ENCODE assay signal across 9 mouse cellular contexts in the genomic region with DNA sequence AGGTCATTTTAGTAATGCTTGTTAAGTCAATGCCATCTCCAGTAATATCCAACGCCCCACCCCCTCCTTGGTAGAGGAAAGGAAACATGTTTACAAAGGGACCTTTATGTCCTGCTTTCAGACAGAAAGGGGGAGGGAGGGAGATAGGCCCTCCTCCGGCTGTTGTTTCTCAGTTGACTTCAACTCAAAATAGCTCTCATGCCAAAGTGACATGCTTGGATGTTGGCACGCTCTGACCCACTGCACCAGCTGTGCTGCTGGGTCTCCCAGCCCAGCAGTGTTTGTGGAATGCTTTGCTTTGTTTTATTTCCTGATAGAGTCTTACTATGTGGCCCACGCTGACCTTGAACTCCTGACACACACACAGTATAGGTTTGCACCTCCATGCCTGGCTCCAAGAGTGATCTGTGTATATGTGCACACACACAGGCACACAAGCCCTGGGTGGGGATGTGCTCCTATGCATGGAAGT. TPM values are rescaled to one million over a fixed set of nuclear protein-coding genes. Genes with fewer than 3 reads are reported as not detected.
DNase-seq lines count a peak whose midpoint lies in the region; ATAC-seq lines count a peak whose summit lies in the region.
"Had no signal": no experiment of that assay in that cellular context is flagged by ENCODE, and none has a peak within 500 bp of the region (broad histone marks: within the 10 kb centered on the region; RNA-seq: fewer than 3 reads in every experiment).

No protein-coding gene starts in this region.

- WGBS in hindbrain, embryonic 10.5 days: 61% methylated on average over 4 of the region's 4 CpGs
- 43% methylated on average over 4 of the region's 4 CpGs for WGBS in hindbrain, embryonic 16.5 days
- WGBS in neural tube, embryonic 11.5 days: 71% methylated on average over 4 of the region's 4 CpGs

- peak; percentile 27 for DNase-seq in cerebellum, adult 9-10 months
- no peak for DNase-seq in cerebellum, adult 8-10 months
- no peak for DNase-seq in hindbrain, embryonic 10.5 days (ENCODE audit: low spot score)
- DNase-seq in neural tube, embryonic 11.5 days (ENCODE audit: low spot score): peak; percentile 25
- DNase-seq in neural tube, embryonic 10.5 days (ENCODE audit: extremely low spot score, low spot score): no peak
- no peak for DNase-seq in urinary bladder, postnatal 4 days (ENCODE audit: low spot score in 2 of 2)
- no peak for DNase-seq in urinary bladder, adult 18-20 months (ENCODE audit: low spot score in 2 of 2)
- DNase-seq: kidney, adult 2 months had no signal

- H3K36me3 ChIP-seq in hindbrain, embryonic 10.5 days: no peaks in the 10 kb centered on the region
- H3K36me3 ChIP-seq in hindbrain, embryonic 16.5 days (ENCODE audit: control insufficient read depth, insufficient read depth, low read length): no peaks in the 10 kb centered on the region
- H3K36me3 ChIP-seq in neural tube, embryonic 11.5 days (ENCODE audit: control insufficient read depth, insufficient read depth, low read length): no peaks in the 10 kb centered on the region

- peak overlapping the region; percentile 59 for H3K27ac ChIP-seq in hindbrain, embryonic 10.5 days
- no peak overlapping the region for H3K27ac ChIP-seq in hindbrain, embryonic 16.5 days (ENCODE audit: low read depth, low read length)
- no peak overlapping the region for H3K27ac ChIP-seq in neural tube, embryonic 11.5 days (ENCODE audit: low read depth, low read length)

- no peak overlapping the region for H3K4me3 ChIP-seq in hindbrain, embryonic 10.5 days
- no peak overlapping the region for H3K4me3 ChIP-seq in hindbrain, embryonic 16.5 days (ENCODE audit: low read length)
- no peak overlapping the region for H3K4me3 ChIP-seq in neural tube, embryonic 11.5 days (ENCODE audit: low read depth, low read length)

- H3K9me3 ChIP-seq in hindbrain, embryonic 10.5 days: peaks cover 3% of the 10 kb centered on the region; the same call in 1 of the 2 replicates
- H3K9me3 ChIP-seq in hindbrain, embryonic 16.5 days (ENCODE audit: control insufficient read depth, low read length): no peaks in the 10 kb centered on the region
- no peaks in the 10 kb centered on the region for H3K9me3 ChIP-seq in neural tube, embryonic 11.5 days (ENCODE audit: control insufficient read depth, low read length)

- no peak overlapping the region for H3K9ac ChIP-seq in hindbrain, embryonic 16.5 days (ENCODE audit: low read depth, low read length)
- no peak overlapping the region for H3K9ac ChIP-seq in neural tube, embryonic 11.5 days (ENCODE audit: low read length)

- no peak for ATAC-seq in hindbrain, embryonic 16.5 days
- no peak for ATAC-seq in neural tube, embryonic 11.5 days (ENCODE audit: insufficient read depth, low FRiP score, low TSS enrichment)

- H3K4me1 ChIP-seq in hindbrain, embryonic 10.5 days (replicated peaks): 0 out of 2 replicates have a peak, but pooled peaks cover 6% of the 10 kb centered on the region
- H3K4me1 ChIP-seq in hindbrain, embryonic 16.5 days (ENCODE audit: control insufficient read depth, insufficient read depth, low read depth, low read length): no peaks in the 10 kb centered on the region
- no peaks in the 10 kb centered on the region for H3K4me1 ChIP-seq in neural tube, embryonic 11.5 days (ENCODE audit: control insufficient read depth, insufficient read depth, low read length)

- H3K27me3 ChIP-seq in hindbrain, embryonic 10.5 days (ENCODE audit: insufficient read depth, poor library complexity, severe bottlenecking): no peaks in the 10 kb centered on the region
- no peaks in the 10 kb centered on the region for H3K27me3 ChIP-seq in hindbrain, embryonic 16.5 days (replicated peaks; ENCODE audit: control insufficient read depth, insufficient read depth, low read length)
- no peaks in the 10 kb centered on the region for H3K27me3 ChIP-seq in neural tube, embryonic 11.5 days (ENCODE audit: control insufficient read depth, insufficient read depth, low read length)

- H3K4me2 ChIP-seq in hindbrain, embryonic 16.5 days (ENCODE audit: low read length): no peak overlapping the region
- no peak overlapping the region for H3K4me2 ChIP-seq in neural tube, embryonic 11.5 days (ENCODE audit: low read depth)

RNA-seq across cellular contexts. Expression of a gene that starts 36.7 kb away (rescaled TPM):
- polyA plus RNA-seq in hindbrain, embryonic 10.5 days (2016; fragmentation: Nextera tagmentation; extraction: Ambion mirVana): 366 and 386 TPM in 2 replicates
- polyA plus RNA-seq in hindbrain, embryonic 16.5 days (2015; fragmentation: Nextera tagmentation; extraction: Ambion mirVana): 276 and 284 TPM in 2 replicates
- polyA plus RNA-seq in neural tube, embryonic 11.5 days (2014; fragmentation: Nextera tagmentation; extraction: Ambion mirVana): 427 and 432 TPM in 2 replicates

Comparison
In these comparisons a context has a peak if more than half of its experiments do, and no peak if none do; other contexts are left out.
1. DNase-seq: peak in cerebellum, adult 9-10 months (single experiment) and neural tube, embryonic 11.5 days (single experiment); none in cerebellum, adult 8-10 months (single experiment), hindbrain, embryonic 10.5 days (single experiment), neural tube, embryonic 10.5 days (single experiment), urinary bladder, postnatal 4 days (0 of 2) and urinary bladder, adult 18-20 months (0 of 2).